Mouse (Mus musculus) neural tube, embryonic 11.5 days (tissue): ENCODE measurements around the gene Rtp3. TPM values are rescaled to one million over a fixed set of nuclear protein-coding genes. Genes with fewer than 3 reads are reported as not detected.

Experiments used
- ATAC-seq: fragments of 200-750 bp; cut with Nextera tagmentation; 2 replicates; pipeline ENCODE4 v1.8.0; 2017; ENCODE audit warnings: moderate number of reproducible peaks, mild to moderate bottlenecking, moderate TSS enrichment, moderate library complexity; ENCODE audit not compliant: insufficient read depth, low FRiP score, low TSS enrichment
- DNase-seq: peaks from one replicate; pipeline ENCODE4 v3.0.0-alpha.2; 2015; ENCODE audit warnings: low spot score
- H3K27ac ChIP-seq: fragments of 300-500 bp; sonication (generic); 2 replicates; pipeline ENCODE4 v1.5.1; 2014; ENCODE audit warnings: low read depth, mild to moderate bottlenecking, low read length
- H3K27me3 ChIP-seq: fragments of 300-500 bp; sonication (generic); 2 replicates; pipeline ENCODE4 v1.6.1; 2014; ENCODE audit warnings: mild to moderate bottlenecking, low read length, mixed read lengths; ENCODE audit not compliant: control insufficient read depth, insufficient read depth
- H3K36me3 ChIP-seq: fragments of 300-500 bp; sonication (generic); 2 replicates; pipeline ENCODE4 v1.6.1; 2014; ENCODE audit warnings: mild to moderate bottlenecking, low read length, moderate library complexity, mixed read lengths; ENCODE audit not compliant: control insufficient read depth, insufficient read depth
- H3K4me1 ChIP-seq: fragments of 300-500 bp; sonication (generic); 2 replicates; pipeline ENCODE4 v1.6.1; 2014; ENCODE audit warnings: low read length, mixed read lengths; ENCODE audit not compliant: control insufficient read depth, insufficient read depth
- H3K4me2 ChIP-seq: fragments of 300-500 bp; sonication (generic); 2 replicates; pipeline ENCODE4 v1.6.1; 2014; ENCODE audit warnings: low read depth, mild to moderate bottlenecking, moderate library complexity
- H3K4me3 ChIP-seq: fragments of 300-500 bp; sonication (generic); 2 replicates; pipeline ENCODE4 v1.5.1; 2014; ENCODE audit warnings: low read depth, low read length
- H3K9ac ChIP-seq: fragments of 300-500 bp; sonication (generic); 2 replicates; pipeline ENCODE4 v1.6.1; 2014; ENCODE audit warnings: mild to moderate bottlenecking, low read length
- H3K9me3 ChIP-seq: fragments of 300-500 bp; sonication (generic); 2 replicates; pipeline ENCODE4 v1.6.1; 2016; ENCODE audit warnings: low read length; ENCODE audit not compliant: control insufficient read depth
- WGBS: fragments of 180-500 bp; shearing (Covaris S2); extraction: QIAGEN DNeasy Blood & Tissue Kit; methylation state at CpG from one replicate; pipeline ENCODE4 v1.1.7; 2014; 5-methylcytosine and 5-hydroxymethylcytosine counted together
- polyA plus RNA-seq: library from polyadenylated mRNA; unstranded; fragments of >200 nt; fragmentation: Nextera tagmentation; extraction: Ambion mirVana; gene quantifications from 2 replicates; pipeline ENCODE4 v1.2.1, GENCODE M21; 2014

Gene Rtp3
- polyA plus RNA-seq, 1 experiment from 2014 or later: not detected

DNA sequence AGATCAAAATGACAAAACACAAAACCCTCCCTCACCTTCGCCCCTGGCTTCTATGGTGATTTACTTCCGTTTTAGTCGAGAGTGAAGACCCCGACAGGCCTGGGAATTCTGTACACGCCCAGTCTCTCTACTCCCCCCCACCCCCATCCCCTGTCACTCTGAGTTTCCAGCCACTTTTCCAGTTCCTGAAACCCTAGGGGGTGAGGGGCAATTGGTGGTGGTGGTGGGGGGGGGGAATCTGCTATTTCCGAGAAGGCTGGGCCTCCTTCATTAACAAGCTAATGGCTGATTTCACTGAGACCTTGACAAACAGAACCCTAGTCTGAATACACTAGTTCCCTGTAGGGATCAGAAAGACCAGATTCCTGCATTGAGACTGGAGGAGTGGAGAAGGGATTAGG, 43.1 kb downstream of the Rtp3 start:
- DNase-seq: peak; percentile 20
- H3K9me3 ChIP-seq: no peaks in the 10 kb centered on the region
- H3K27ac ChIP-seq: no peak overlapping the region
- H3K27me3 ChIP-seq: peaks cover 33% of the 10 kb centered on the region
- no peak for ATAC-seq
- H3K4me1 ChIP-seq: no peaks in the 10 kb centered on the region; the same call in 1 of the 2 replicates
- H3K4me3 ChIP-seq: no peak overlapping the region
- WGBS: 3% methylated on average over 6 of the region's 6 CpGs
- H3K4me2 ChIP-seq: peak overlapping the region; percentile 16; the same call in 1 of the 2 replicates
- H3K9ac ChIP-seq: no peak overlapping the region
- no peaks in the 10 kb centered on the region for H3K36me3 ChIP-seq

DNA sequence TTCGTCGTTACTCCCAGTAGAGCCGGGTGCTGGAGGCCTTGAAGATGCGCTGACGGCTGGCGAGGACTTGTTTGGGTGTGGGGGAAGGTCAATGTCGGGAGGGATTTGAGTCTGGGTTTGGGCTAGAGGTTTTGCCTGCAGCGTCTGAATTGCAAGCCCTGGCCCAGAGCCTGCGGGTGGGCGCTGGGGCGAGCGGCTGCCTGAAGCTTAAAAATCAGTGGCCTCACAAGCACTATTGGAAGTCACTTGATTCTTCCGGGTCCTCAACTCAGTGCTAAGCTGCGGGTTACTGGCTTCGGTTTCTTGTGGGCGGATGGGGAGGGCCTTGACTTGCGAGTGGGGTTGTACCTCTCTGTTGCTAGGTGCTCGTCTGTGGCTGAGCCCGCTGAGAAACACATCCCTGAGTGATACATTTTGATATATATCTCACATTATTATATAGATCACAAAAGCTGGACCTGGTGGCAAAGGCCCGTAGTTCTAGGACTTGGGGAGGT, 43.8 kb downstream of the Rtp3 start:
- DNase-seq (peak; percentile 43), ATAC-seq (no peak)
- 5% methylated on average over 20 of the region's 20 CpGs for WGBS
- Histone ChIP-seq H3K4me3 (no peak overlapping the region), H3K36me3 (no peaks in the 10 kb centered on the region), H3K27ac (no peak overlapping the region), H3K9me3 (no peaks in the 10 kb centered on the region), H3K4me1 (no peaks in the 10 kb centered on the region; the same call in 1 of the 2 replicates), H3K4me2 (peak overlapping the region; percentile 10; the same call in 1 of the 2 replicates), H3K9ac (no peak overlapping the region; the same call in 1 of the 2 replicates), H3K27me3 (peaks cover 31% of the 10 kb centered on the region)

DNA sequence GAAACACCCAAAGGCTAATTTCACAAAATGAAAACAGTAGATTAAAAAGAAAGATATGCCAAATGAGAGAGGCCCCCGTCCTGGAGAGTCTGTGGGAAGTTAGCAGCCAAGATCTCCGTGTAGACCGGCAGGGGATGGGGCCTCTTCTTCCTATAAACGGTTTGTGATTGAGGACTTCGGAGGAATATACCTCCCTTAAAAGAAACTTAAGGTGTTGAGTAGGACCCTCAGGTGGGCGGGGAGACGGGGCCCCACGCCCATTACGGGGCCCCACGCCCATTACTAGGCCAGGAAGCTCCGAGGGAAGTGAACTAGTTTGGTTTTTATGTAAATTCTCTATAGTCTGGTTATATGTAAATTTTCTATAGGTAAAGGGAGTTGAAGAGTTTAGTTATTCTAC, 44.5 kb downstream of the Rtp3 start, which contains the start of gene Tdgf1:
TSS of gene Tdgf1 (minus strand) at position 233 of the 400 bp plus-strand sequence.
- H3K4me2 ChIP-seq: peak within 1 kb of the TSS; percentile 16; the same call in 1 of the 2 replicates
- ATAC-seq (no peak), DNase-seq (no peak)
- H3K4me3 ChIP-seq: no peak within 1 kb of the TSS
- H3K4me1 ChIP-seq: no peaks in the 10 kb centered on the region; the same call in 1 of the 2 replicates
- H3K27me3 ChIP-seq: peaks cover 31% of the 10 kb centered on the region
- no peak within 1 kb of the TSS; the same call in 1 of the 2 replicates for H3K9ac ChIP-seq
- no peaks in the 10 kb centered on the region for H3K36me3 ChIP-seq
- H3K27ac ChIP-seq: no peak within 1 kb of the TSS
- no peaks in the 10 kb centered on the region for H3K9me3 ChIP-seq
- whole genome bisulfite sequencing: 7% methylated on average over 11 of the region's 11 CpGs

DNA sequence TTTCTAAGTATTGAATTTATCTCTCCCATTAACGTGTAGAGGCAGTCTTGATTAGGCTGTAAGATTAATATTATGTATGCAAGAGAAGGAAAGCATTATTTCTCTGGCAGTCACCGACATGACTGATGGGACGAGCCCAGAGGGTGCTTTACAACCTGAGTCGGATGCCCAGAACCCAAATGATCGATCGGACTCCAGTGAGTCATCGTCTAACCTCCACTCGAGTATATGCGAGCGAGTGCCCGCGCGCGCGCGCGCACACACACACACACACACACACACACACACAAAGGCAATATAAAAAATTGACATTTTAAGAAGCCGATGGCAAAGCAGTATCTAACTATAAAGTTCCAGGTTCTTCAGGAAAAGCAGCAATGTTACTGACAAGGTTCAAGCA, 45.0 kb downstream of the Rtp3 start:
- WGBS: 5% methylated on average over 18 of the region's 18 CpGs
- peaks cover 31% of the 10 kb centered on the region for H3K27me3 ChIP-seq
- DNase-seq: no peak
- no peak overlapping the region for H3K4me2 ChIP-seq
- no peaks in the 10 kb centered on the region for H3K36me3 ChIP-seq
- ATAC-seq: no peak
- H3K4me3 ChIP-seq: no peak overlapping the region
- no peak overlapping the region for H3K9ac ChIP-seq
- H3K4me1 ChIP-seq: no peaks in the 10 kb centered on the region; the same call in 1 of the 2 replicates
- H3K9me3 ChIP-seq: no peaks in the 10 kb centered on the region
- no peak overlapping the region for H3K27ac ChIP-seq

DNA sequence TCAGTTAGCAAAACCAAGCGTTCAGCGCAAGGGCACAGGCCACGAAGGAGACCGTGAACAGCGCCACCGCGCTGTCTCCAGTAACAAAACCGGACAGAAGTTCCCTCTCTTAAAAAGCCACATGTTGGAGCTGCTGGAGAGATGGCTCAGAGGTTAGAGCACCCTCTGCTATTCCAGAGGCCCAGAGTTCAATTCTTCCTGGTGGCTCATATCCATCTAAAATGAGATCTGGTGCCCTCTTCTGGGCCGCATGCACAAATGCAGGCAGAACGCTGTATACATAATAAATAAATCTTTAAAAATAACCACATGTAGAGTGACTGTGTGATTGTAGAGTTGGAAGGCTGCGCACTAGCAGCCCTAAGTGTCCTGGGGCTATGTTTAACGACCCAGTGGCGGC, 46.1 kb downstream of the Rtp3 start:
- H3K27ac ChIP-seq: no peak overlapping the region
- no peaks in the 10 kb centered on the region for H3K9me3 ChIP-seq
- DNase-seq (no peak), ATAC-seq (no peak)
- H3K4me3 ChIP-seq: no peak overlapping the region
- no peaks in the 10 kb centered on the region for H3K36me3 ChIP-seq
- no peak overlapping the region for H3K9ac ChIP-seq
- H3K4me2 ChIP-seq: no peak overlapping the region
- H3K27me3 ChIP-seq: peaks cover 31% of the 10 kb centered on the region
- H3K4me1 ChIP-seq: no peaks in the 10 kb centered on the region; the same call in 1 of the 2 replicates
- 28% methylated on average over 13 of the region's 13 CpGs for WGBS

DNA sequence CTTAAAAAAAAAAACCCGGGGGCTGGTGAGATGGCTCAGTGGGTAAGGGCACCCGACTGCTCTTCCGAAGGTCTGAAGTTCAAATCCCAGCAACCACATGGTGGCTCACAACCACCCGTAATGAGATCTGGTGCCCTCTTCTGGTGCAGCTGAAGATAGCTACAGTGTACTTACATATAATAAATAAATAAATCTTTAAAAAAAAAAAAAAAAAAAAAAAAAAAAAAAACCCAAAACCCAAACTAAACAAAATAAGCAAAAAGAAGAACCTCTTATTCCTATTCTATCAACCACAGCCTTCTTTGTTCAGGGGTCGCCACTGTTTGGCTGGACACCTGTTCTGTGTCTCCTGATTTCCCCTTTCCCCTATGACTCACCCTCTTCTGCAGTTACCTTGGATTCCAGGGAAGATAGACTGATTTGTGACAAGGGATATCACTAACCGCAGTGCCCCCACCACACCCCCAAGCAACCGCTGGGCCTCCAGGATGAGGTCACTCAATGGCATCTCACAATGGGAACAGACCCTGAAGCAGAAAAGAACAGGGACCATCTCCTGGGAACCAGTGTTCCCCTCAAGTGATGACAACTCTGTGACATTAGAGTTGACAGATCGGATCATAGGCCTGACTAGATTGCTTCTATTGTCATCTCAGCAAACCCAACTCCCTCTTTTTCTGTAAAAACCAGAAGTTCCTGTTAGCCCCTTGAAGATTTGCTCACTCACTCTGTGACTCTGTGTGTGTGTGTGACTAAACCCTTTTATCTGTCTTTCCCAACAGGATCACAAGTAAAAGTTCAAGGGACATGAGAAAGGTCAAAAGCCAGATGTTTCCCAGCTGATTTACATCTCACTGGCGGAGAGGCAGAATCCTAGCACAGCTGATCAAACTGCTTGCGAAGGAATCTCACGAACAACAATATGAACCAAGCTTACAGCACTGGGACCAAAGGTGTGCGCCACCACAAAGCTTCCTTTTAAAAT, 52.6 kb downstream of the Rtp3 start:
- H3K4me3 ChIP-seq: no peak overlapping the region
- no peak for DNase-seq
- 66% methylated on average over 12 of the region's 12 CpGs for WGBS

DNA sequence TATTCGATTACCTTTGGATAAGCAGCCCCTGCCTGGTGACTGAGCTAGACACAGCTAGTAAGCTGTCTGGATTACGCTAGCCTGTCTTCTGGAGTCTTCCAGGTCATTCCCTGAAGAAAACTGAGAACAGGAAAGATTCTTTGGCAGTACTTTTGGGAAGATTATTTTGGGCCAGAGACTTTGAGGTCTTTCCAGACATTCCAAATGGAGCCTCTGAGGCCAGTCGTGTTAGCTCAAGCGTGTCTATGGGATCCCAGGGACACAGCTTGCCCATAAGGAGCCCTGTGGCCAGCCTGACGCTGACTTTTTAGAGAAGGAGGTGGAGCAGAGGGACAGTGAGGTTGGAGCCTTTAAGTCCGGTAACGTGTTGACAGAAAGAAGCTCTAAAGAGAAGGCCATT, 54.4 kb downstream of the Rtp3 start:
- Histone ChIP-seq H3K9me3 (no peaks in the 10 kb centered on the region), H3K4me3 (no peak overlapping the region), H3K4me1 (no peaks in the 10 kb centered on the region), H3K4me2 (no peak overlapping the region), H3K36me3 (no peaks in the 10 kb centered on the region), H3K9ac (no peak overlapping the region), H3K27me3 (no peaks in the 10 kb centered on the region), H3K27ac (no peak overlapping the region)
- 85% methylated on average over 7 of the region's 7 CpGs for WGBS
- ATAC-seq (no peak), DNase-seq (no peak)

More for the DNA sequence above, 52.6 kb downstream of the Rtp3 start:
- H3K9ac ChIP-seq: no peak overlapping the region
- no peaks in the 10 kb centered on the region for H3K36me3 ChIP-seq
- no peaks in the 10 kb centered on the region for H3K27me3 ChIP-seq
- no peaks in the 10 kb centered on the region for H3K4me1 ChIP-seq
- H3K9me3 ChIP-seq: no peaks in the 10 kb centered on the region
- H3K4me2 ChIP-seq: no peak overlapping the region
- ATAC-seq: no peak
- no peak overlapping the region for H3K27ac ChIP-seq
